ENCODE assay signal across 13 mouse cellular contexts in the genomic region with DNA sequence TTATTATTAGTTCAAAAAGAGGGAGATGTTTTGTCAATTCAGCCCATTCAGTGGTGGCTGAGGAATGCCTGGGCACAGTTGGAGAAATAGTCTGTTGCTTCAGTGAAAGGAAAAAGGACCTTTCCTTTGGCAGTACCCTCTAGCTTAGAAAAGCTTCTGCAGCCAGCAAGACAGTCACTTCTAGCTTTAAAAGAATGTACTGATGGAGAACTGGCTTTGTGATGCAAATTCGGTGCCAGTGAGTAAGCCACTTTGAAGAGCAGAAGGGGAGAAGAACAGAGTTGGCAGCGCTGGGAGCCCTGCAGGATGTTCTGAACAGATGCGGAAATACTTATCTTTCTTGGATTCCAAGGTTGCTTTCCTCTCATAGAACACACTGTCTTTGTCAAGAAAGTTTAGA.
DNase-seq lines count a peak whose midpoint lies in the region; ATAC-seq lines count a peak whose summit lies in the region.
"Had no signal": no experiment of that assay in that cellular context is flagged by ENCODE, and none has a peak within 500 bp of the region (broad histone marks: within the 10 kb centered on the region; RNA-seq: fewer than 3 reads in every experiment).

No protein-coding gene starts in this region.

- 24% methylated on average over 3 of the region's 3 CpGs for WGBS in forebrain, embryonic 14.5 days
- 36% methylated on average over 3 of the region's 3 CpGs for WGBS in forebrain, embryonic 10.5 days

- no peak overlapping the region for H3K4me3 ChIP-seq in forebrain, embryonic 14.5 days (ENCODE audit: low read depth, low read length)
- H3K4me3 ChIP-seq in forebrain, embryonic 10.5 days: no peak overlapping the region
- H3K4me3 ChIP-seq: forebrain, embryonic 15.5 days had no signal

- DNase-seq in forebrain, embryonic 14.5 days (ENCODE audit: low spot score): peak; percentile 31
- DNase-seq in forebrain, embryonic 10.5 days (ENCODE audit: extremely low spot score, low spot score): no peak
- DNase-seq in ES-CJ7 (ENCODE audit: low read depth, low spot score): peak; percentile 11
- DNase-seq in layer of hippocampus, adult 18-20 months (ENCODE audit: low spot score in 2 of 2): peak; percentile 48 to 69
- DNase-seq in left cerebral cortex, postnatal 36 days (ENCODE audit: low spot score in 2 of 2): peak; percentile 43 to 52
- no peak for DNase-seq in urinary bladder, postnatal 25 days (ENCODE audit: low spot score)
- DNase-seq in neural tube, embryonic 10.5 days (ENCODE audit: extremely low spot score, low spot score): no peak
- DNase-seq in lung, postnatal 4 days: no peak
- DNase-seq: kidney, adult 11 months; lung, postnatal 14 days; spleen, adult 18-20 months; thymus, postnatal 36 days had no signal

- H3K9ac ChIP-seq in forebrain, embryonic 14.5 days (ENCODE audit: low read length): no peak overlapping the region
- H3K9ac ChIP-seq: forebrain, embryonic 15.5 days had no signal

- intact Hi-C loops in left cerebral cortex, postnatal 36 days (cut with DNase I): no loop called here

- no peak overlapping the region for H3K27ac ChIP-seq in forebrain, embryonic 14.5 days (ENCODE audit: low read depth, low read length)
- H3K27ac ChIP-seq in forebrain, embryonic 10.5 days: no peak overlapping the region
- H3K27ac ChIP-seq: forebrain, embryonic 15.5 days had no signal

- H3K4me2 ChIP-seq in forebrain, embryonic 14.5 days (ENCODE audit: low read length): no peak overlapping the region
- H3K4me2 ChIP-seq: forebrain, embryonic 15.5 days had no signal

- ATAC-seq in forebrain, embryonic 14.5 days: no peak
- ATAC-seq: forebrain, embryonic 15.5 days had no signal

- no peaks in the 10 kb centered on the region for H3K27me3 ChIP-seq in forebrain, embryonic 14.5 days (replicated peaks; ENCODE audit: control insufficient read depth, insufficient read depth, low read length)
- H3K27me3 ChIP-seq in forebrain, embryonic 10.5 days (ENCODE audit: poor library complexity, severe bottlenecking): no peaks in the 10 kb centered on the region
- H3K27me3 ChIP-seq: forebrain, embryonic 15.5 days had no signal

- H3K36me3 ChIP-seq in forebrain, embryonic 14.5 days (ENCODE audit: control insufficient read depth, insufficient read depth, low read length): no peaks in the 10 kb centered on the region
- H3K36me3 ChIP-seq in forebrain, embryonic 10.5 days (replicated peaks): no peaks in the 10 kb centered on the region
- H3K36me3 ChIP-seq: forebrain, embryonic 15.5 days had no signal

- peaks cover 4% of the 10 kb centered on the region; the same call in 1 of the 2 replicates for H3K4me1 ChIP-seq in forebrain, embryonic 14.5 days (ENCODE audit: control insufficient read depth, insufficient read depth, low read length)
- H3K4me1 ChIP-seq in forebrain, embryonic 10.5 days: peaks cover 7% of the 10 kb centered on the region
- H3K4me1 ChIP-seq: forebrain, embryonic 15.5 days had no signal

- H3K9me3 ChIP-seq in forebrain, embryonic 14.5 days (replicated peaks; ENCODE audit: control insufficient read depth, low read length): no peaks in the 10 kb centered on the region
- H3K9me3 ChIP-seq in forebrain, embryonic 10.5 days: no peaks in the 10 kb centered on the region
- H3K9me3 ChIP-seq: forebrain, embryonic 15.5 days had no signal

Comparison
In these comparisons a context has a peak if more than half of its experiments do, and no peak if none do; other contexts are left out.
1. DNase-seq: peak in forebrain, embryonic 14.5 days (single experiment), ES-CJ7 (single experiment), layer of hippocampus, adult 18-20 months (2 of 2) and left cerebral cortex, postnatal 36 days (2 of 2); none in forebrain, embryonic 10.5 days (single experiment), urinary bladder, postnatal 25 days (single experiment), neural tube, embryonic 10.5 days (single experiment) and lung, postnatal 4 days (0 of 2).